8 mouse cellular contexts compared by ENCODE assay signal in genomic region chr6:134830776-134831175, GRCm38 (mm10). TPM values are rescaled to one million over a fixed set of nuclear protein-coding genes. Genes with fewer than 3 reads are reported as not detected.
DNase-seq lines count a peak whose midpoint lies in the region; ATAC-seq and TF ChIP-seq lines count a peak whose summit lies in the region.

No protein-coding gene starts in this region.

- ATAC-seq in liver, embryonic 11.5 days (replicated peaks; ENCODE audit: low FRiP score) = no peak

- no peak for TF ChIP-seq POLR2A in heart, adult 2 months (IDR thresholded peaks at IDR 0.05; ENCODE audit: insufficient read depth, low read depth, low read length)

- 1% methylated on average over 10 of the region's 10 CpGs for WGBS in heart, adult 2 months
- WGBS in forebrain, embryonic 10.5 days = 4% methylated on average over 10 of the region's 10 CpGs
- WGBS in liver, embryonic 11.5 days = 2% methylated on average over 10 of the region's 10 CpGs

- no peak for TF ChIP-seq CTCF in heart, adult 2 months (IDR thresholded peaks at IDR 0.05)

- H3K27me3 ChIP-seq in heart, adult 2 months (ENCODE audit: control insufficient read depth, insufficient read depth, low read length) = no peaks in the 10 kb centered on the region
- H3K27me3 ChIP-seq in forebrain, embryonic 10.5 days (ENCODE audit: poor library complexity, severe bottlenecking) = 0 out of 2 replicates have a peak, but pooled peaks cover 7% of the 10 kb centered on the region
- no peaks in the 10 kb centered on the region for H3K27me3 ChIP-seq in liver, embryonic 11.5 days (replicated peaks; ENCODE audit: control insufficient read depth, insufficient read depth, low read length)

- intact Hi-C loops in heart, adult 2 months (cut with DNase I) = loop anchor here (2.0 to 5.0 kb wide), 3 partner anchors 68 to 263 kb away; partner anchors contain the start of genes Gpr19 and Lrp6
- intact Hi-C loops in heart, postnatal 10 days (cut with DNase I) = loop anchor here (2.0 kb wide), 1 partner anchor 32 kb away; no protein-coding TSS in a partner anchor

- DNase-seq in heart, adult 2 months = no peak
- no peak for DNase-seq in heart, postnatal 10 days
- peak; percentile 35 for DNase-seq in 416B (ENCODE audit: low read depth)
- DNase-seq in forebrain, embryonic 10.5 days (ENCODE audit: extremely low spot score, low spot score) = no peak
- no peak for DNase-seq in liver, embryonic 11.5 days (ENCODE audit: low spot score)
- no peak for DNase-seq in urinary bladder, postnatal 36 days (ENCODE audit: low spot score in 2 of 2)
- no peak for DNase-seq in adrenal gland, postnatal 14 days
- DNase-seq in right cerebral cortex, adult 18-20 months = no peak

- H3K4me2 ChIP-seq in liver, embryonic 11.5 days = peak overlapping the region; percentile 92

- peaks cover 3% of the 10 kb centered on the region; the same call in 1 of the 2 replicates for H3K36me3 ChIP-seq in heart, adult 2 months (ENCODE audit: control insufficient read depth, insufficient read depth, low read length)
- no peaks in the 10 kb centered on the region for H3K36me3 ChIP-seq in forebrain, embryonic 10.5 days (replicated peaks)
- H3K36me3 ChIP-seq in liver, embryonic 11.5 days (ENCODE audit: control insufficient read depth, insufficient read depth, low read length) = no peaks in the 10 kb centered on the region

- H3K79me2 ChIP-seq in heart, adult 2 months (replicated peaks; ENCODE audit: control insufficient read depth, insufficient read depth, low read length) = no peaks in the 10 kb centered on the region

- H3K9me3 ChIP-seq in forebrain, embryonic 10.5 days = no peaks in the 10 kb centered on the region
- no peaks in the 10 kb centered on the region for H3K9me3 ChIP-seq in liver, embryonic 11.5 days (ENCODE audit: control insufficient read depth, low read length)

- peaks cover 3% of the 10 kb centered on the region for H3K4me1 ChIP-seq in heart, adult 2 months (ENCODE audit: control insufficient read depth, insufficient read depth, low read length)
- H3K4me1 ChIP-seq in forebrain, embryonic 10.5 days = peaks cover 20% of the 10 kb centered on the region
- peaks cover 11% of the 10 kb centered on the region; the same call in 1 of the 2 replicates for H3K4me1 ChIP-seq in liver, embryonic 11.5 days (replicated peaks; ENCODE audit: control insufficient read depth, insufficient read depth, low read length)

- H3K27ac ChIP-seq in heart, adult 2 months = peak overlapping the region; percentile 94
- H3K27ac ChIP-seq in forebrain, embryonic 10.5 days = peak overlapping the region; percentile 89; the same call in 1 of the 2 replicates
- H3K27ac ChIP-seq in liver, embryonic 11.5 days (ENCODE audit: low read depth, low read length) = peak overlapping the region; percentile 86; the same call in 1 of the 2 replicates

- peak overlapping the region; percentile 84 for H3K9ac ChIP-seq in heart, adult 2 months (ENCODE audit: low read depth, low read length)
- peak overlapping the region; percentile 71 for H3K9ac ChIP-seq in liver, embryonic 11.5 days (ENCODE audit: low read depth, low read length)

- no peak for TF ChIP-seq EP300 in heart, adult 2 months (IDR thresholded peaks at IDR 0.05; ENCODE audit: insufficient read depth, low read depth, low read length)

- peak overlapping the region; percentile 70 for H3K4me3 ChIP-seq in heart, adult 2 months
- peak overlapping the region; percentile 78 for H3K4me3 ChIP-seq in forebrain, embryonic 10.5 days
- H3K4me3 ChIP-seq in liver, embryonic 11.5 days (ENCODE audit: low read depth, low read length) = peak overlapping the region; percentile 71

RNA-seq across cellular contexts. Expression of gene Crebl2, which starts 0.8 kb away (rescaled TPM):
- 10 to 100 TPM; 12.2 to 16.2 TPM for total RNA-seq in heart, adult 2 months (2021)
- 9.2 and 15.3 TPM in 2 replicates for polyA plus RNA-seq in heart, adult 2 months (2012; rRNA removed)
- 1 to 10 TPM; 4.7 to 5.4 TPM for total RNA-seq in heart, postnatal 10 days (2021)
- 0.86 and 1.1 TPM in 2 replicates for polyA plus RNA-seq in forebrain, embryonic 10.5 days (2016; fragmentation: Nextera tagmentation; extraction: Ambion mirVana)
- polyA plus RNA-seq in liver, embryonic 11.5 days (2014; fragmentation: Nextera tagmentation; extraction: Ambion mirVana) = 1.3 and 1.5 TPM in 2 replicates
- 17.2 and 21.1 TPM in 2 replicates for total RNA-seq in adrenal gland, postnatal 14 days (2021)

RNA-seq across cellular contexts. Expression of gene Dusp16, which starts 38.4 kb away (rescaled TPM):
- total RNA-seq in heart, adult 2 months (2021) = 10 to 100 TPM; 20.9 to 23.8 TPM
- polyA plus RNA-seq in heart, adult 2 months (2012; rRNA removed) = 8.2 and 18.7 TPM in 2 replicates
- total RNA-seq in heart, postnatal 10 days (2021) = 10 to 100 TPM; 22.4 to 24.9 TPM
- polyA plus RNA-seq in forebrain, embryonic 10.5 days (2016; fragmentation: Nextera tagmentation; extraction: Ambion mirVana) = 16.0 and 19.7 TPM in 2 replicates
- 7.9 and 10.1 TPM in 2 replicates for polyA plus RNA-seq in liver, embryonic 11.5 days (2014; fragmentation: Nextera tagmentation; extraction: Ambion mirVana)
- total RNA-seq in adrenal gland, postnatal 14 days (2021) = 17.9 and 22.8 TPM in 2 replicates
